Mouse (Mus musculus): ENCODE measurements around the gene Jak3. TPM values are rescaled to one million over a fixed set of nuclear protein-coding genes. Genes with fewer than 3 reads are reported as not detected.

Jak3 gene
- total and polyA plus RNA-seq, 3 experiments = 13.3 to 47.1 (median 37.8) TPM

- Histone ChIP-seq H3K27me3 (replicated peaks) (no peaks in the 10 kb centered on the region), H3K9ac (ENCODE audit: insufficient read depth, low read depth) (no peak overlapping the region)
- DNase-seq (ENCODE audit: extremely low read depth) = no peak
These were observed 4.4 kb downstream of the Jak3 start for GRCm38 (mm10) chr8:71680471-71680870.

GRCm38 (mm10) chr8:71681369-71681915 is 5.3 kb downstream of the Jak3 start:
- Histone ChIP-seq H3K79me2 (replicated peaks; ENCODE audit: control insufficient read depth, extremely low read depth, insufficient read depth, poor library complexity, severe bottlenecking) (peaks cover 15% of the 10 kb centered on the region), H3K4me2 (ENCODE audit: insufficient read depth, low read depth, poor library complexity, severe bottlenecking) (no peak overlapping the region), H3K27ac (ENCODE audit: insufficient read depth, low read depth) (no peak overlapping the region), H3K9ac (ENCODE audit: insufficient read depth, low read depth) (no peak overlapping the region), H3K27me3 (replicated peaks) (no peaks in the 10 kb centered on the region), H3K36me3 (replicated peaks in 1 of 2; ENCODE audit: control insufficient read depth in 1 of 2, insufficient read depth in 1 of 2, low read length in 1 of 2) (peaks cover 77 to 85% of the 10 kb centered on the region in 2 experiments), H3K9me3 (replicated peaks; ENCODE audit: low read length) (no peaks in the 10 kb centered on the region), H3K4me3 (replicated peaks in 1 of 3; ENCODE audit: low read depth in 2 of 3, low read length in 2 of 3, poor library complexity in 1 of 3) (no peak overlapping the region), H3K4me1 (ENCODE audit: control insufficient read depth in 1 of 2, insufficient read depth in 2 of 2) (peaks cover 11 to 19% of the 10 kb centered on the region in 2 experiments)
- TF ChIP-seq ZC3H11A (IDR thresholded peaks at IDR 0.05; ENCODE audit: low read depth, low read length) = no peak
- TF ChIP-seq SMC3 (IDR thresholded peaks at IDR 0.05; ENCODE audit: low read depth, low read length) = no peak
- no peak for TF ChIP-seq POLR2A (IDR thresholded peaks at IDR 0.05; ENCODE audit: low read depth, low read length)
- no peak for TF ChIP-seq USF1 (IDR thresholded peaks at IDR 0.05; ENCODE audit: low read depth, low read length)
- TF ChIP-seq RAD21 (IDR thresholded peaks at IDR 0.05; ENCODE audit: low read depth, low read length) = no peak
- TF ChIP-seq ELF1 (IDR thresholded peaks at IDR 0.05; ENCODE audit: low read depth, low read length) = no peak
- no peak for TF ChIP-seq RCOR1 (conservative IDR thresholded peaks at IDR 0.05; ENCODE audit: low read depth, low read length)
- in situ Hi-C loops (cut with MboI; ENCODE audit: low pct_ligation_motif_present, low pct_unique_long_range_greater_than_20kb, low sequenced_read_pairs) (no loop called here), dilution Hi-C loops (cut with MboI; ENCODE audit: extremely low pct_ligation_motif_present, extremely low pct_unique_long_range_greater_than_20kb, low sequenced_read_pairs) (no loop called here)
- DNase-seq (ENCODE audit: extremely low read depth) = no peak

More at GRCm38 (mm10) chr8:71680471-71680870, 4.4 kb downstream of the Jak3 start:
- Histone ChIP-seq H3K9me3 (replicated peaks; ENCODE audit: low read length) (no peaks in the 10 kb centered on the region), H3K79me2 (replicated peaks; ENCODE audit: control insufficient read depth, extremely low read depth, insufficient read depth, poor library complexity, severe bottlenecking) (peaks cover 15% of the 10 kb centered on the region), H3K4me3 (replicated peaks in 1 of 3; ENCODE audit: low read depth in 2 of 3, low read length in 2 of 3, poor library complexity in 1 of 3) (no peak overlapping the region), H3K27ac (ENCODE audit: insufficient read depth, low read depth) (no peak overlapping the region), H3K4me2 (ENCODE audit: insufficient read depth, low read depth, poor library complexity, severe bottlenecking) (no peak overlapping the region), H3K36me3 (replicated peaks in 1 of 2; ENCODE audit: control insufficient read depth in 1 of 2, insufficient read depth in 1 of 2, low read length in 1 of 2) (peaks cover 68 to 75% of the 10 kb centered on the region in 2 experiments), H3K4me1 (ENCODE audit: control insufficient read depth in 1 of 2, insufficient read depth in 2 of 2) (peaks cover 14 to 23% of the 10 kb centered on the region in 2 experiments)
- in situ Hi-C loops (cut with MboI; ENCODE audit: low pct_ligation_motif_present, low pct_unique_long_range_greater_than_20kb, low sequenced_read_pairs) = no loop called here
- dilution Hi-C loops (cut with MboI; ENCODE audit: extremely low pct_ligation_motif_present, extremely low pct_unique_long_range_greater_than_20kb, low sequenced_read_pairs) = no loop called here
- TF ChIP-seq MAX (IDR thresholded peaks at IDR 0.05; ENCODE audit: low read length) (no peak), MYC (IDR thresholded peaks at IDR 0.05; ENCODE audit: low read depth, low read length) (no peak), MAFK (IDR thresholded peaks at IDR 0.05; ENCODE audit: insufficient replicate concordance, low read length) (no peak), BHLHE40 (IDR thresholded peaks at IDR 0.05; ENCODE audit: low read depth, low read length) (no peak), UBTF (IDR thresholded peaks at IDR 0.05; ENCODE audit: low read depth, low read length) (no peak), ETS1 (conservative IDR thresholded peaks at IDR 0.05; ENCODE audit: low read depth, low read length) (no peak), ELF1 (IDR thresholded peaks at IDR 0.05; ENCODE audit: low read depth, low read length) (no peak), KAT2A (IDR thresholded peaks at IDR 0.05; ENCODE audit: insufficient replicate concordance, low read length) (no peak), POLR2A (IDR thresholded peaks at IDR 0.05; ENCODE audit: low read depth, low read length) (no peak), ZKSCAN1 (IDR thresholded peaks at IDR 0.05; ENCODE audit: borderline replicate concordance, low read depth, low read length) (no peak), TCF12 (IDR thresholded peaks at IDR 0.05; ENCODE audit: low read depth, low read length) (no peak), EP300 (IDR thresholded peaks at IDR 0.05; ENCODE audit: low read length) (no peak), CTCF (conservative IDR thresholded peaks at IDR 0.05 in 1 of 2, IDR thresholded peaks at IDR 0.05 in 1 of 2; ENCODE audit: low read depth in 2 of 2, low read length in 2 of 2) (no peak), E2F4 (IDR thresholded peaks at IDR 0.05; ENCODE audit: insufficient replicate concordance, low read depth, low read length) (no peak), IRF4 (IDR thresholded peaks at IDR 0.05; ENCODE audit: low read depth, low read length) (no peak), JUND (conservative IDR thresholded peaks at IDR 0.05; ENCODE audit: low read depth, low read length) (no peak), CHD2 (IDR thresholded peaks at IDR 0.05; ENCODE audit: low read length) (no peak), ZC3H11A (IDR thresholded peaks at IDR 0.05; ENCODE audit: low read depth, low read length) (no peak), CHD1 (IDR thresholded peaks at IDR 0.05; ENCODE audit: low read depth, low read length) (no peak)
